Mouse (Mus musculus): Measurements from ENCODE around the gene Ttll7.
A peak's percentile ranks its signal among the peaks of the same experiment; 100 is the strongest.

Gene Ttll7

DNA sequence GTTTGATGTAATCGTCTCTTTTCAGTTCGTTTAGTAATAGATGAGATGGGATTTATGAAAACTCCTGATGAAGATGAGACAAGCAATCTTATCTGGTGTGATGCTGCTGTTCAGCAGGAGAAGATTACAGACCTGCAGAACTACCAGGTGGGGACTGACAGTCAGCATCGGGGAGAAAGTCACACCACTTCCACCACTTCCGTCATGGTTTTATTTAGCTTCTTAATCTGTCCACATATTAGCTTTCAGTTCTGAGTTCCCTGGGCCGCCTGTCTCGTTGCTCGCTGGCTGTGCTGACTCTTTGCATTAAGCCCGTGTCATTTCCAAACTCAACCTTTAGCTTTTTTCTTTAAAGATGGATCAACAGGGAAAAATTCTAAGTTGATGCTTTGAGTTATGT, 44.4 kb downstream of the Ttll7 start:
- TF ChIP-seq POU5F1 (IDR thresholded peaks at IDR 0.05; ENCODE audit: borderline replicate concordance, low read length) = no peak
- TF ChIP-seq CTCF (conservative IDR thresholded peaks at IDR 0.05; ENCODE audit: low read length) = no peak
- TF ChIP-seq NANOG (IDR thresholded peaks at IDR 0.05; ENCODE audit: borderline replicate concordance, low read length) = no peak

DNA sequence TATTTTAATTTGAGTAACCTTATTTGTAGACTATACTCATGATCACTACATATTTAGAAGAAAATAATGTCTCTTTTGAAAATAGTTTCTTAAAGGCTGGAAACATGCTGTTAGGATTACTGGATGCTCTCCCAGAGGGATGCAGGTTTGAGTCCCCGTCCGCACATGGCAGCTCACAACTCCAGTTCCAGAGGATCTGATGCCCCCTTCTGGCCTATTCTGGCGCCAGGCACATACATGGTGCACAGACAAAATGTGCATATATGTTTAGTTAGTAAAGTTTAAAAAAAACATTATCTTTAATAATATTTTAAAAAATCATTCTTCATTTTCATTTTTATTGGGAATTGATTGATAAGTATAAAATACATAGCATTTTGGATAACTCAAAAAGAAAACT, 47.9 kb downstream of the Ttll7 start:
- no peaks in the 10 kb centered on the region for H3K27me3 ChIP-seq (ENCODE audit: insufficient read depth, low read length)
- TF ChIP-seq CTCF (conservative IDR thresholded peaks at IDR 0.05; ENCODE audit: low read length) = peak; percentile 32
- TF ChIP-seq NANOG (IDR thresholded peaks at IDR 0.05; ENCODE audit: borderline replicate concordance, low read length) = no peak
- no peak for TF ChIP-seq POU5F1 (IDR thresholded peaks at IDR 0.05; ENCODE audit: borderline replicate concordance, low read length)
- no peaks in the 10 kb centered on the region for H3K4me1 ChIP-seq (replicated peaks; ENCODE audit: low read depth, low read length)
- H3K9me3 ChIP-seq (ENCODE audit: low read length) = peaks cover 16% of the 10 kb centered on the region
- H3K4me3 ChIP-seq (replicated peaks; ENCODE audit: low read length) = no peak overlapping the region
- no peaks in the 10 kb centered on the region for H3K36me3 ChIP-seq (ENCODE audit: insufficient read depth, low read length)

More for the DNA sequence above, 44.4 kb downstream of the Ttll7 start:
- Histone ChIP-seq H3K27me3 (ENCODE audit: insufficient read depth, low read length) (no peaks in the 10 kb centered on the region), H3K36me3 (ENCODE audit: insufficient read depth, low read length) (no peaks in the 10 kb centered on the region), H3K4me3 (replicated peaks; ENCODE audit: low read length) (no peak overlapping the region), H3K9me3 (ENCODE audit: low read length) (peaks cover 16% of the 10 kb centered on the region), H3K4me1 (replicated peaks; ENCODE audit: low read depth, low read length) (no peaks in the 10 kb centered on the region)

DNA sequence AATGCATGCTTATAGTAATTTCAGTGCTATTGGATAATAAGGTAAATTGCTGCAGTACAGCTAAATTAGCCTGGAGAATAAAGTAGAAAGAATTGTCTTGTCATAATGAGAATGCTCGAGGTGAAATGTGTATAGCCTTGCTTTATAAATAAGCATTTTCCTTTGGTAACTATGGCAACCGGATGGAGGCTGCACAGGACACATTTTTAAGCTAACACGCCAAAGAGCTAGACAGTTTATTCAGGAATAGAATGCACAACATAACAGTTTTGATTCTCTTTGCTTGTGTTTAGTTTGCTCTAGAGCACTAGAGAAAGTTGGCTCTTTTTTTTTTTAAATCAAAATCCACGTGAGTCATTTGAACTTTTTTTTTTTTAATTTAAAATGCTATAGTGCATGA, 49.6 kb downstream of the Ttll7 start:
- Histone ChIP-seq H3K27me3 (ENCODE audit: insufficient read depth, low read length) (no peaks in the 10 kb centered on the region), H3K4me3 (replicated peaks; ENCODE audit: low read length) (no peak overlapping the region), H3K36me3 (ENCODE audit: insufficient read depth, low read length) (no peaks in the 10 kb centered on the region), H3K9me3 (ENCODE audit: low read length) (peaks cover 2% of the 10 kb centered on the region; the same call in 1 of the 2 replicates), H3K4me1 (replicated peaks; ENCODE audit: low read depth, low read length) (no peaks in the 10 kb centered on the region)
- TF ChIP-seq NANOG (IDR thresholded peaks at IDR 0.05; ENCODE audit: borderline replicate concordance, low read length) (no peak), POU5F1 (IDR thresholded peaks at IDR 0.05; ENCODE audit: borderline replicate concordance, low read length) (no peak), CTCF (conservative IDR thresholded peaks at IDR 0.05; ENCODE audit: low read length) (no peak)

DNA sequence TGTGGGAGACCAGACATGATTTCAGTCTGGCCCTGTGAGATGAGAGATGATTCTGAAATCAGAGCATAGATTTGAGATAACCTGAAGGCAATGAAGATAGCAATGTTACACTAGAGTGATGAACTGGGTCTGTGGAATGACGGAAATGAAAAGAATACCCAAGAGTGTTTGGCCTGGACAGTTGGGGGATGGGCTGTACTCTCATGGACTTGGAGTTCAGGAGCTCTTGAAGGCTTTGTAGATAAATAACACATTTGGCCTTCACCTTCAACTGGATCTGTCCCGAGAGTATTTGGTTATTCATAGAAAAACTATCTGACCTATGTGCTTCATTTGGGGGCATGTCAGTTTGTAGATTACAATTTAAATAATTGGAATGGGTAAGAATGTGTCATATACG, 53.4 kb downstream of the Ttll7 start:
- Histone ChIP-seq H3K27me3 (ENCODE audit: insufficient read depth, low read length) (no peaks in the 10 kb centered on the region), H3K9me3 (ENCODE audit: low read length) (no peaks in the 10 kb centered on the region), H3K4me1 (replicated peaks; ENCODE audit: low read depth, low read length) (no peaks in the 10 kb centered on the region), H3K36me3 (ENCODE audit: insufficient read depth, low read length) (no peaks in the 10 kb centered on the region), H3K4me3 (replicated peaks; ENCODE audit: low read length) (no peak overlapping the region)
- no peak for TF ChIP-seq CTCF (conservative IDR thresholded peaks at IDR 0.05; ENCODE audit: low read length)

GRCm38 (mm10) chr3:146908922-146909321, 56.8 kb downstream of the Ttll7 start:
- TF ChIP-seq CTCF (conservative IDR thresholded peaks at IDR 0.05; ENCODE audit: low read length) (no peak), NANOG (IDR thresholded peaks at IDR 0.05; ENCODE audit: borderline replicate concordance, low read length) (no peak), POU5F1 (IDR thresholded peaks at IDR 0.05; ENCODE audit: borderline replicate concordance, low read length) (no peak)
- Histone ChIP-seq H3K4me1 (replicated peaks; ENCODE audit: low read depth, low read length) (no peaks in the 10 kb centered on the region), H3K27me3 (ENCODE audit: insufficient read depth, low read length) (no peaks in the 10 kb centered on the region), H3K9me3 (ENCODE audit: low read length) (no peaks in the 10 kb centered on the region), H3K36me3 (ENCODE audit: insufficient read depth, low read length) (no peaks in the 10 kb centered on the region), H3K4me3 (replicated peaks; ENCODE audit: low read length) (no peak overlapping the region)

DNA sequence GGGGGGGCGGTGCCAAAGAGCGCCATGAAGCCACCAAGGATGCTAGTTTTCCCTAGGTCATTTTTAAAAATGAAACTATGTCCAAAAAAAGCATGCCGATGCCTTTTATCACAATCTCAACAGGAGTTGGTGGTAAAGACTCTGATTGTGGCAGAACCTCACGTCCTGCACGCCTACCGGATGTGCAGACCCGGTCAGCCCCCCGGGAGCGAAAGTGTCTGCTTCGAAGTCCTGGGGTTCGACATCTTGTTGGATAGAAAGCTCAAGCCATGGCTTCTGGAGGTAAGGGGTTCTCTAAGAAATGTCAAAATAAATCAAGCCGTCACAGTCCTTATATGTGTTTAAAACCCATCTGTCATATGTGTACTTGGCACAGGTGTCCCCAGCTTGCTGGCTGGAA, 60.9 kb downstream of the Ttll7 start:
- Histone ChIP-seq H3K27me3 (ENCODE audit: insufficient read depth, low read length) (peaks cover 24% of the 10 kb centered on the region), H3K36me3 (ENCODE audit: insufficient read depth, low read length) (no peaks in the 10 kb centered on the region), H3K4me3 (replicated peaks; ENCODE audit: low read length) (no peak overlapping the region), H3K9me3 (ENCODE audit: low read length) (no peaks in the 10 kb centered on the region), H3K4me1 (replicated peaks; ENCODE audit: low read depth, low read length) (no peaks in the 10 kb centered on the region)
- TF ChIP-seq POU5F1 (IDR thresholded peaks at IDR 0.05; ENCODE audit: borderline replicate concordance, low read length) = no peak

- Histone ChIP-seq H3K4me3 (replicated peaks; ENCODE audit: low read length) (no peak overlapping the region), H3K27me3 (ENCODE audit: insufficient read depth, low read length) (peaks cover 24% of the 10 kb centered on the region), H3K36me3 (ENCODE audit: insufficient read depth, low read length) (no peaks in the 10 kb centered on the region), H3K4me1 (replicated peaks; ENCODE audit: low read depth, low read length) (no peaks in the 10 kb centered on the region), H3K9me3 (ENCODE audit: low read length) (no peaks in the 10 kb centered on the region)
- TF ChIP-seq POU5F1 (IDR thresholded peaks at IDR 0.05; ENCODE audit: borderline replicate concordance, low read length) (no peak), CTCF (conservative IDR thresholded peaks at IDR 0.05; ENCODE audit: low read length) (peak; percentile 64), NANOG (IDR thresholded peaks at IDR 0.05; ENCODE audit: borderline replicate concordance, low read length) (no peak)
Observed at GRCm38 (mm10) chr3:146914798-146915197, 62.6 kb downstream of the Ttll7 start.

DNA sequence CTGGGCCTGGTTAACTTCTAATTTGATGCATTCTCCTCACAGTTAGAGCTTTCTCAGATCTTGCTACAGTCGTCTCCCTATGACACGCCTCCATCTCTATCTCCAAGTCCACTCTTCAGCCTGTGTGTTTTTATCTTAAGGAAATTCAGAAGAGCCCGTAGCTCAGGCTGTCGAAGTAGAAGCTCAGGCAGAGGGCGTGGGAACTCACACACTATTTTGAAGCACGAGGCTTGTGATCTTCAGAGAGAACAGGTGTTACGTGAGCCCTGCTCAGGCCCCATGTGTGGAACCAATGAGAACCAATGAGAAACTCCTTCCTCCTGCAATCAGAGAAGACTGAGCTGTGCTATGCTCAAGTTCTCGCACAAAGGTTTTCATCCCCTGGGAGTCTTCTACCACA, 65.7 kb downstream of the Ttll7 start:
- Histone ChIP-seq H3K4me3 (replicated peaks; ENCODE audit: low read length) (no peak overlapping the region), H3K36me3 (ENCODE audit: insufficient read depth, low read length) (no peaks in the 10 kb centered on the region), H3K9me3 (ENCODE audit: low read length) (no peaks in the 10 kb centered on the region), H3K4me1 (replicated peaks; ENCODE audit: low read depth, low read length) (no peaks in the 10 kb centered on the region), H3K27me3 (ENCODE audit: insufficient read depth, low read length) (peaks cover 24% of the 10 kb centered on the region)
- no peak for TF ChIP-seq POU5F1 (IDR thresholded peaks at IDR 0.05; ENCODE audit: borderline replicate concordance, low read length)
- TF ChIP-seq CTCF (conservative IDR thresholded peaks at IDR 0.05; ENCODE audit: low read length) = no peak
- TF ChIP-seq NANOG (IDR thresholded peaks at IDR 0.05; ENCODE audit: borderline replicate concordance, low read length) = no peak

DNA sequence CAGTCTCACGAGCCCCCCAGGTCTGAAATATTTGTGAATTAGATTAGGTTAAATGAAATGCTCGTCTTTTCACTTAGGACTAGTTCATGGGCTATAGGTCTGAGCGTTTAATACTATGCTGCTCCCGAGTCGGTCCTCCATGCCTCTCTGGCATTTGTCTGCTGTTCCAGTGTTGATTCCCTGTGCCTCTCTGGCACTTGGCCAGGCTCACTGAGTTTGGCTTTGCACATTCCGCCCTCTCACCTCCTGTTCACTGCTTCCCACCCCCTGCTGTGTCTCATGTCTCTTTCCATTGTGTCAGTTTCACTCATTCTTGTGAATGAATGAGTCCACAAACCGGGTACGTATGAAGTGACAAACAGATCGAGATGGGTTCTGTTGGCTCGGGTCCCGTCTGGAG, 66.2 kb downstream of the Ttll7 start:
- peaks cover 24% of the 10 kb centered on the region for H3K27me3 ChIP-seq (ENCODE audit: insufficient read depth, low read length)
- no peak for TF ChIP-seq NANOG (IDR thresholded peaks at IDR 0.05; ENCODE audit: borderline replicate concordance, low read length)
- TF ChIP-seq CTCF (conservative IDR thresholded peaks at IDR 0.05; ENCODE audit: low read length) = no peak
- TF ChIP-seq POU5F1 (IDR thresholded peaks at IDR 0.05; ENCODE audit: borderline replicate concordance, low read length) = no peak
- H3K4me3 ChIP-seq (replicated peaks; ENCODE audit: low read length) = no peak overlapping the region
- H3K9me3 ChIP-seq (ENCODE audit: low read length) = no peaks in the 10 kb centered on the region
- H3K36me3 ChIP-seq (ENCODE audit: insufficient read depth, low read length) = no peaks in the 10 kb centered on the region
- H3K4me1 ChIP-seq (replicated peaks; ENCODE audit: low read depth, low read length) = no peaks in the 10 kb centered on the region
